Mouse (Mus musculus) erythroblast, embryonic 14.5 days (primary cell): ENCODE results near the gene Spata2. TPM values are rescaled to one million over a fixed set of nuclear protein-coding genes. Genes with fewer than 3 reads are reported as not detected.

ENCODE experiments used
- H3K27me3 ChIP-seq: 2 replicates; pipeline ENCODE4 v1.6.1; 2012; ENCODE audit warnings: inconsistent platforms; ENCODE audit not compliant: control insufficient read depth
- H3K36me3 ChIP-seq: 2 replicates; pipeline ENCODE4 v1.6.1; 2012; ENCODE audit warnings: mild to moderate bottlenecking, inconsistent platforms; ENCODE audit not compliant: control insufficient read depth
- H3K4me1 ChIP-seq: 2 replicates; pipeline ENCODE4 v1.6.1; 2012; ENCODE audit warnings: inconsistent platforms; ENCODE audit not compliant: control insufficient read depth
- H3K4me3 ChIP-seq: replicated peaks from 2 replicates; pipeline ENCODE3; 2012; ENCODE audit warnings: moderate library complexity, mild to moderate bottlenecking, inconsistent platforms
- H3K9me3 ChIP-seq: 2 replicates; pipeline ENCODE4 v1.6.1; 2012; ENCODE audit warnings: low read length, inconsistent platforms, mixed read lengths; ENCODE audit not compliant: control insufficient read depth
- GATA1 ChIP-seq: IDR thresholded peaks from 2 replicates; pipeline ENCODE4 v1.6.1; 2012; ENCODE audit warnings: low read length, inconsistent platforms, mixed read lengths
- TAL1 ChIP-seq: IDR thresholded peaks from 3 replicates; pipeline ENCODE4 v1.6.1; 2012; ENCODE audit warnings: low read length, inconsistent platforms, mixed read lengths
- polyA plus RNA-seq: library from polyadenylated mRNA; stranded (reverse); fragments of >175 nt; gene quantifications from 2 replicates; pipeline ENCODE4 v1.2.3, GENCODE M21; 2012

The Spata2 gene
- polyA plus RNA-seq, 1 experiment, result 2.4 TPM

DNA sequence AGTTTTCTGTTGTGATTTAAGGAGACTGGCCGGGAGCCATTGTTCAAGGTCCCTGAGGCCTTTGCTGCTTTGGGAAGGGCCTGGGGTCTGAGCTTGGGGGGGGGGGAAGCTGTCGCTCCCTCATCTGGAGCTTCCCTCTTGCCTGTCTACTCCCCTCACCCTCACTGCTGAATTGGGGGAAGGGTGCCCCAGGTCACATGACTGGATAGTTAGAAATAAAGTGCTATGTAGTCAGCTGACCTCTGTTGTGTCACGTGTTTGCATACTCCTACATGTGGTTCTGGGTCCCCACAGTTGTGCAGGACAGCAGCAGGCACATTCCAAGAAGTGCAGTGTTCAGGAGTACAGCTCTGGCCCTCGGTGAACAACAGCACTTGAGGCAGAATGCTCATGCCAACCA lies 15.9 kb downstream of the Spata2 start:
- Histone ChIP-seq H3K36me3 (peaks cover 65% of the 10 kb centered on the region), H3K27me3 (no peaks in the 10 kb centered on the region), H3K4me3 (no peak overlapping the region), H3K9me3 (no peaks in the 10 kb centered on the region), H3K4me1 (no peaks in the 10 kb centered on the region; the same call in 1 of the 2 replicates)
- TF ChIP-seq GATA1, result no peak
- TF ChIP-seq TAL1, result no peak

GRCm38 (mm10) chr2:167476200-167476688 lies 16.4 kb downstream of the Spata2 start:
- Histone ChIP-seq H3K4me3 (no peak overlapping the region), H3K27me3 (no peaks in the 10 kb centered on the region), H3K9me3 (no peaks in the 10 kb centered on the region), H3K4me1 (no peaks in the 10 kb centered on the region; the same call in 1 of the 2 replicates), H3K36me3 (peaks cover 70% of the 10 kb centered on the region)
- TF ChIP-seq TAL1 (no peak), GATA1 (no peak)

- no peaks in the 10 kb centered on the region; the same call in 1 of the 2 replicates for H3K4me1 ChIP-seq
- H3K27me3 ChIP-seq, result no peaks in the 10 kb centered on the region
- no peak for TF ChIP-seq TAL1
- no peak for TF ChIP-seq GATA1
- no peak overlapping the region for H3K4me3 ChIP-seq
- no peaks in the 10 kb centered on the region for H3K9me3 ChIP-seq
- peaks cover 71% of the 10 kb centered on the region for H3K36me3 ChIP-seq
Measured at GRCm38 (mm10) chr2:167475596-167475995, 17.1 kb downstream of the Spata2 start.

DNA sequence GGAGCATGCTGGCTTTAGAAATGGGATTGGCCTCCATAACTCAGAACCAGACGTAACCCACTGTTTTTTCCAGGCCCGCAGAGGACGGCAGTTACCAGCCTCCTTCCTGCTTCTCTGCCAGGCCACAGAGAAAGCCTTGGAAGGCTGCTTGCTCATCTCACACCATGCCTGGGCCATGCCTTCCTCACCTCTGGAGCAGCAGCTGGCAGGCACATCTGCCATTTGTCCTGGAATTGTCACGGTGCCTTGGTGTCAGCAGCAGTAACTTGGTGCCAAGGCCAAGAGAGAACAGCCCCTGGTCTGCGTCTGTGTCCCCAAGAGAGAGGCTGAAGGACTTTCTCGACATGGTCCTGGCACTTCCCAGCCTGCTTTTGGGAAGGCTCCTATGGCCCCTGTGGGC lies 18.5 kb downstream of the Spata2 start:
- TF ChIP-seq TAL1 (no peak), GATA1 (no peak)
- Histone ChIP-seq H3K36me3 (peaks cover 77% of the 10 kb centered on the region), H3K4me3 (no peak overlapping the region), H3K27me3 (no peaks in the 10 kb centered on the region), H3K9me3 (no peaks in the 10 kb centered on the region), H3K4me1 (no peaks in the 10 kb centered on the region; the same call in 1 of the 2 replicates)

DNA sequence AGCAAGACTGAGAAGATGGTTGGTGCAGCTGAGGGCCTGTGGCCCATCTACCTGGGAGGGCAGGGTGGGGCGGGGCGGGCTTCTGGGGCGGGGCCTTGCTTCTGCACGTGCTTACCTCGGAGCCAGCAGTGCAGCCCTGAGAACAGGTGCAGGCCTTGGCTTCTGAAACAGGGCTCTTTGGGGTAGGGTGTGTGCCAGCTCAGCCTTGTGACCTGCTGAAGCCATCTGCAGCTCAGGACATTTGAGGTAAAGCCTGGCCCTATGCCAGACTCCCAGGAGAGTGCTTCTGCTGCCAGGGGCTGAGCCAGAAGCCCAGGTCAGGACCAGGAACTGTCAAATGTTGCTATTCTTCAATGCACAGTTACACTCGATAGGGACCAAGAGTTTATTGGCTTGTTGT lies 21.1 kb downstream of the Spata2 start:
- Histone ChIP-seq H3K36me3 (peaks cover 94% of the 10 kb centered on the region), H3K27me3 (no peaks in the 10 kb centered on the region), H3K4me3 (no peak overlapping the region), H3K4me1 (no peaks in the 10 kb centered on the region), H3K9me3 (no peaks in the 10 kb centered on the region)
- TF ChIP-seq TAL1, result no peak
- TF ChIP-seq GATA1, result no peak

- Histone ChIP-seq H3K4me1 (no peaks in the 10 kb centered on the region), H3K9me3 (no peaks in the 10 kb centered on the region), H3K36me3 (peaks cover 94% of the 10 kb centered on the region), H3K4me3 (no peak overlapping the region), H3K27me3 (no peaks in the 10 kb centered on the region)
- TF ChIP-seq TAL1 (no peak), GATA1 (no peak)
Measured at GRCm38 (mm10) chr2:167470611-167471010, 22.1 kb downstream of the Spata2 start.

DNA sequence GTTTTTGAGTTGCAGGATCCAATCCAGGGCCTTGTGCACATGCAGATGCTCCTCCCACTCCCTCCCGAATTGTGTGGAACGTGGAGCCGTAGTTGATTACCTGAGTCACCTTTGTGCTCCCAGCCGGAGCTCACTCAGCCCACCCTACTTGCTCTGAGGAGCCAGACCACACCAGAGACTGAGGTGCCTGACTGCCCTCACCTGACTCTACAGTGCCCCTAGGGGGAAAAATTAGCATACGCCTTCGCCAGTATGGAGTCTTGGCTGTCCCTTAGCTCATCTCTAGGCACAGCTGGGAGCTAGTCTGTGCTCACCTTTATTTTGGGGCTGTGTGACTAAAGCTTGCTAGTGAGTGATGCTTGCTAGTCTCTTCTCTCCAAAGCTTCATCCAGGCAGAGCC lies 24.2 kb downstream of the Spata2 start:
- H3K27me3 ChIP-seq, result no peaks in the 10 kb centered on the region
- TF ChIP-seq GATA1 (no peak), TAL1 (no peak)
- H3K36me3 ChIP-seq, result peaks cover 89% of the 10 kb centered on the region
- H3K4me1 ChIP-seq, result no peaks in the 10 kb centered on the region
- no peak overlapping the region for H3K4me3 ChIP-seq
- H3K9me3 ChIP-seq, result no peaks in the 10 kb centered on the region

- Histone ChIP-seq H3K27me3 (no peaks in the 10 kb centered on the region), H3K36me3 (peaks cover 87% of the 10 kb centered on the region), H3K4me3 (no peak overlapping the region), H3K9me3 (no peaks in the 10 kb centered on the region), H3K4me1 (no peaks in the 10 kb centered on the region)
- TF ChIP-seq TAL1, result no peak
- no peak for TF ChIP-seq GATA1
Measured at GRCm38 (mm10) chr2:167467214-167467613, 25.5 kb downstream of the Spata2 start.

DNA sequence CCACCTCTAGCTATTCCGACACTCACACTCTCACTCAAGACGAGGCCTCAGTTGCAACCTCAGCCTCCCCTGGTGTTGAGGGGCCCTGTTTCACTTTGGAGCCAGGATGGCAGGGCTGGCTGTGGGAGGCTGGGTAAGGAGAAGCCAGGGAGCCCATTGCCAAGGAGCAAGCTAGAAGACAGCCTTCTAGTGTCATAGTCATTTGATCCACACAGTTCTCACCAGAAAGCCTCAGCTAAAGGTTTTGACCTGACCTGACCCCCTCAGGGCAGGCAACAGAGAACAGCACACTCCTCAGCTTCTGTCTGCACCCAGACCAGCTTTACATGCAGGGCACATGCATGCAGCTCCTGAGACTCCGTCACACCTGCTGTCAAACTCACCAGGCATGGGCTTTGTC lies 26.7 kb downstream of the Spata2 start:
- no peak overlapping the region for H3K4me3 ChIP-seq
- TF ChIP-seq TAL1 (no peak), GATA1 (no peak)
- no peaks in the 10 kb centered on the region for H3K27me3 ChIP-seq
- H3K9me3 ChIP-seq, result no peaks in the 10 kb centered on the region
- H3K36me3 ChIP-seq, result peaks cover 84% of the 10 kb centered on the region
- H3K4me1 ChIP-seq, result no peaks in the 10 kb centered on the region

- Histone ChIP-seq H3K27me3 (no peaks in the 10 kb centered on the region), H3K4me3 (no peak overlapping the region), H3K9me3 (no peaks in the 10 kb centered on the region), H3K4me1 (no peaks in the 10 kb centered on the region), H3K36me3 (peaks cover 83% of the 10 kb centered on the region)
- no peak for TF ChIP-seq TAL1
- no peak for TF ChIP-seq GATA1
Measured at GRCm38 (mm10) chr2:167463802-167464201, 28.9 kb downstream of the Spata2 start.
